Mouse (Mus musculus): Measurements from ENCODE around the gene Tgfbr3. TPM values are rescaled to one million over a fixed set of nuclear protein-coding genes. Genes with fewer than 3 reads are reported as not detected.

The Tgfbr3 gene
- polyA plus RNA-seq, 1 experiment from 2014 or later: 21.4 TPM

DNA sequence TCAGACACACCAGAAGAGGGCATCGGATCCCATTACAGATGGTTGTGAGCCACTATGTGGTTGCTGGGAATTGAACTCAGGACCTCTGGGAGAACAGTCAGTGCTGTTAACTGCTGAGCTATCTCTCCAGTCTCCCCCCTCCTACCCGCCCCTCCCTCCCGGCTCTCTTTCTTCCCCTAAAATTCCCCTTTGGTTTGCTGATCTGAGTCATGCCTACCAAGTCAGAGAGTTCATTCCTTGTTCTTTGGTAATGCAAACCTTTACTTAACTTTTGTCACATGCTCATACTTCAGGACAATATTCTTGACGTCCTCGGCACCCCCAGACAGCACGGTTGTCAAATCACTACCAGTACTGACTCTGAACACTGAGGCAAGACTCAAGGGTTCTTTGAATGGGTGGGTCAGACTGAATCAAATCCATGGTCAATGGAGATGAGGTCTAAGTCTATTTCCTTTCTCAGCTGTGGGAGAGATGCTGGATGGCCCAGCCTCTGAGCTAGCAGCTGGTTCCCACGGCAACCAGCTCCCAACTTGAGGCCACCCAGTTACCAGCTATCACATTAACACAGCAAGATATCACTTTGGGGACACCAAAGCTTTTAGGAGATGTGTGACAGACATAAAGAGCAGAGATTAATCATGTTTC lies 130.8 kb downstream of the Tgfbr3 start:
- WGBS: 84% methylated on average over 7 of the region's 7 CpGs
- ATAC-seq: no peak
- H3K4me3 ChIP-seq (ENCODE audit: low read depth, low read length): no peak overlapping the region
- no peaks in the 10 kb centered on the region for H3K36me3 ChIP-seq (ENCODE audit: insufficient read depth, low read length)
- H3K27ac ChIP-seq (ENCODE audit: low read length): no peak overlapping the region
- no peaks in the 10 kb centered on the region; the same call in 1 of the 2 replicates for H3K4me1 ChIP-seq (ENCODE audit: insufficient read depth, low read depth, low read length)
- no peak for TF ChIP-seq EP300 (IDR thresholded peaks at IDR 0.05)
- TF ChIP-seq CTCF (IDR thresholded peaks at IDR 0.05): no peak
- H3K4me2 ChIP-seq (replicated peaks; ENCODE audit: low read depth, low read length): no peak overlapping the region
- H3K27me3 ChIP-seq (replicated peaks; ENCODE audit: insufficient read depth, low read length): no peaks in the 10 kb centered on the region
- DNase-seq (ENCODE audit: low spot score): no peak
- H3K9me3 ChIP-seq (ENCODE audit: low read length): no peaks in the 10 kb centered on the region
- no peak overlapping the region for H3K9ac ChIP-seq (replicated peaks; ENCODE audit: low read depth)

DNA sequence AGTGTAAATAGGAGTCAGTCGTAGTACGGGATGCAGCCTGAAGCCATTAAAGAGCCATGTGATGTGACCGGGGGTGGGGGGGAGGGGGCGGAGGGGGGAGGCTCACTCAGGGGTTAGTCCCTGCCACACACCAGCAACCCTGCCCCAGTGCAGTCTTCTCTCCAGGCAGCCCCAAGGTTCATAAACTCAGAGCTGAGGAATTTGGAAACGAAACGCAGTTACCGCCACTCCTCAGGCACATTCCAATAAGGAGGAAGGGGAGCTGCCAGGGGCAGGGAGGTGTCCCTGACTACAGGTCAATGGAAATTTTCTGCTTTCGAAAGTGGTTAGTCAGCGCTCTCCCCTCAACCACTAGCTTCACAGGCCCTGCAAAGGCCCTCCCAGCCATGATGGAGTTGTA lies 132.0 kb downstream of the Tgfbr3 start:
- Histone ChIP-seq H3K4me2 (replicated peaks; ENCODE audit: low read depth, low read length) (no peak overlapping the region), H3K36me3 (ENCODE audit: insufficient read depth, low read length) (no peaks in the 10 kb centered on the region), H3K4me3 (ENCODE audit: low read depth, low read length) (no peak overlapping the region), H3K9ac (replicated peaks; ENCODE audit: low read depth) (no peak overlapping the region), H3K27ac (ENCODE audit: low read length) (no peak overlapping the region), H3K9me3 (ENCODE audit: low read length) (no peaks in the 10 kb centered on the region), H3K27me3 (replicated peaks; ENCODE audit: insufficient read depth, low read length) (no peaks in the 10 kb centered on the region), H3K4me1 (ENCODE audit: insufficient read depth, low read depth, low read length) (no peaks in the 10 kb centered on the region; the same call in 1 of the 2 replicates)
- TF ChIP-seq CTCF (IDR thresholded peaks at IDR 0.05): no peak
- no peak for TF ChIP-seq EP300 (IDR thresholded peaks at IDR 0.05)
- 44% methylated on average over 7 of the region's 9 CpGs for WGBS
- peak; percentile 44; the same call in 1 of the 2 replicates for ATAC-seq
- DNase-seq (ENCODE audit: low spot score): peak; percentile 63

DNA sequence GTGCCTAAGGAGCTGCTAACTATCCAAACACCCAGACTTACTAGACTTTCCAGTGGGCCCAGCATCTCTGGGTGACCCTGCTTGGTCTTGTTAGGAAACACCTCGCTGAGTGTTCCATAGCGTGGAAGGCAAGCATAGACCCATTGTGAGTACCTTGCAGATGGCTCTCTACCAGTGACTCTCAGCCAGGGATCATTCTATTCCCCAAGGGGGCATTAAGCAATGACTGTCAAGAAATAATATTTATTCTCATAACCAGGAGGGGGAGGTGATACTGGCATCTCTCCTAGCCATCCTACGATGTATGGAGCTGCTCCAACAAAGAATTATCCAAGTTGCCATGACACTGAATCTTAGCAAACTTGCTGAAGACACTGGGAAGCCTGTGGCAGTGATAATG lies 133.3 kb downstream of the Tgfbr3 start:
- Histone ChIP-seq H3K4me1 (ENCODE audit: insufficient read depth, low read depth, low read length) (no peaks in the 10 kb centered on the region; the same call in none of the 2 replicates), H3K36me3 (ENCODE audit: insufficient read depth, low read length) (no peaks in the 10 kb centered on the region), H3K27me3 (replicated peaks; ENCODE audit: insufficient read depth, low read length) (no peaks in the 10 kb centered on the region), H3K4me2 (replicated peaks; ENCODE audit: low read depth, low read length) (no peak overlapping the region), H3K4me3 (ENCODE audit: low read depth, low read length) (no peak overlapping the region), H3K27ac (ENCODE audit: low read length) (no peak overlapping the region), H3K9ac (replicated peaks; ENCODE audit: low read depth) (no peak overlapping the region), H3K9me3 (ENCODE audit: low read length) (no peaks in the 10 kb centered on the region)
- TF ChIP-seq CTCF (IDR thresholded peaks at IDR 0.05): no peak
- no peak for TF ChIP-seq EP300 (IDR thresholded peaks at IDR 0.05)
- no peak for DNase-seq (ENCODE audit: low spot score)
- WGBS: 77% methylated on average over 3 of the region's 3 CpGs
- ATAC-seq: no peak

DNA sequence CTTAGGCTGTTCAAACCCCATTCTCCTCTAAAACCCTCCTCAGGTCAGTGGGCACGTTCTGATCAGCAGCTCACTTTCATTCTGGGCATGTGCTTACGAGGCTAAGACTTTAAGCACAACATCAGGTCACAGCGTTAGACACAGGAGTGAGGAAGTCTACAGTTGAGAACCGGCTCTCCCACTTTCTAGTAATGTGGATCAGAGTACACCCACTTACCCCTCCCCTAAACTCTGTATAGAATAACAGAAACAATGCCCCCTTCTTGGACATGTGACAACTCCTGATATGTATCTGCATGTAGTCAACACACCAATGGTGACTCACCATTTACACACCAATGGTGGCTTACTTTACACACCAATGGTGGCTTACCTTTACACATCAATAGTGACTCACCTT lies 136.4 kb downstream of the Tgfbr3 start:
- no peaks in the 10 kb centered on the region for H3K9me3 ChIP-seq (ENCODE audit: low read length)
- ATAC-seq (no peak), DNase-seq (ENCODE audit: low spot score) (no peak)
- no peak for TF ChIP-seq EP300 (IDR thresholded peaks at IDR 0.05)
- no peak for TF ChIP-seq CTCF (IDR thresholded peaks at IDR 0.05)
- H3K27ac ChIP-seq (ENCODE audit: low read length): no peak overlapping the region
- no peaks in the 10 kb centered on the region for H3K27me3 ChIP-seq (replicated peaks; ENCODE audit: insufficient read depth, low read length)
- WGBS: 55% methylated on average over 4 of the region's 4 CpGs
- H3K9ac ChIP-seq (replicated peaks; ENCODE audit: low read depth): no peak overlapping the region
- no peak overlapping the region for H3K4me3 ChIP-seq (ENCODE audit: low read depth, low read length)
- H3K4me2 ChIP-seq (replicated peaks; ENCODE audit: low read depth, low read length): no peak overlapping the region
- H3K4me1 ChIP-seq (ENCODE audit: insufficient read depth, low read depth, low read length): peaks cover 3% of the 10 kb centered on the region; the same call in 1 of the 2 replicates
- H3K36me3 ChIP-seq (ENCODE audit: insufficient read depth, low read length): no peaks in the 10 kb centered on the region

DNA sequence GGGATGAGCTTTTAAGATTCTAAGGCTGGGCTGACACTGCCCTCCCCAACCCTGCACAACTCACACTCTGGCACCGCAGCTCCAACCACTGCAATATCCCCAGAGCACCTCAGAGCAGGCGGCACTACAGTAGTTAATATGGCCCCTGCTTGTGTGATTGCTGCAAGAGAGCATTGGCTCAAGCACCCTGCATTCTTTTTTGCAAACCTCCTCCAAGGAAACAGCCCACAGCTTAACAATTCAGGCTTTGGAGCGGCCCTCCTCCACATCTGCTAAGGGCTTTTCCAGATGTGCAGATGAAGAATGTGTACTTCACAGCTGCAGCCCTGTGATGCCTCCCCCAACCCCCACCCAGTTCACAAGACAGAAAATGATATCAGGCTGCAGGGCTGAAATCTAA lies 138.1 kb downstream of the Tgfbr3 start:
- Histone ChIP-seq H3K4me3 (ENCODE audit: low read depth, low read length) (no peak overlapping the region), H3K4me2 (replicated peaks; ENCODE audit: low read depth, low read length) (no peak overlapping the region), H3K36me3 (ENCODE audit: insufficient read depth, low read length) (no peaks in the 10 kb centered on the region), H3K27me3 (replicated peaks; ENCODE audit: insufficient read depth, low read length) (no peaks in the 10 kb centered on the region), H3K4me1 (ENCODE audit: insufficient read depth, low read depth, low read length) (peaks cover 3% of the 10 kb centered on the region), H3K9me3 (ENCODE audit: low read length) (no peaks in the 10 kb centered on the region), H3K27ac (ENCODE audit: low read length) (no peak overlapping the region), H3K9ac (replicated peaks; ENCODE audit: low read depth) (no peak overlapping the region)
- WGBS: 32% methylated on average over 3 of the region's 3 CpGs
- DNase-seq (ENCODE audit: low spot score): peak; percentile 42
- TF ChIP-seq CTCF (IDR thresholded peaks at IDR 0.05) (no peak), EP300 (IDR thresholded peaks at IDR 0.05) (no peak)
- ATAC-seq: no peak

DNA sequence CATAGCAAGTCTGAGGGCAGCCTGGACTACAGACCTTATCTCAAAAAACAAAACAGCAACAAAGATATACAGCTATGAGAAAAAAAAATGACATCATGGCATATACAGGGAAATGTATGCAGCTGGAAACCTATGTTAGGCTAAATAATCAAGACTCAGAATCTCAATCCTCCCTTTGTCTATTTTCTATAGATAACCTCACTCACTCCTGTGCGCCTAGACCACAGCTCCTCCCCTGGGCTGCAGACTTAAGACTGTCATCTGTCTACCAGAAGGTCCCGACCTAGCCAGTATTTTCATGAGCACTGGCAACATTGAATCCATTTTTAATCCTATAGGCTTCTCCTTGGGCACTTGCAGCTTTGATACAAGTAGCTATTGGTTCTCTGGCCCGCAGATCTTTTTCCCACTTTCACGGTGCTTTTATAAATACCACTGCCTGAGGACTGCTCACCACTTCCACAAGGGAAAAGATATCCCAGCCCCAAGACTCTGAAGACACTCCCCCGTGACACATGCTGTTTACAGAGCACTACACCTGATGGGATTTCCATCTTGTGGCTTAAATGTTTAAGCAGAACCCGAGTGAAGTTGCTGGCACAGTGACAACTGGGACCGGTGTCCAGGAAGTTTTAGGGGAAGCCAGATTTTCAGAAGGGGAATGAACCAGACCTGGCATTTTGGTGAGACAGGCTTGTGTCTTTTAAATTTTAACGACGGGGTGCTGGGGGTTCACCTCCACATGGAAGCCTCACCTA lies 138.7 kb downstream of the Tgfbr3 start:
- TF ChIP-seq CTCF (IDR thresholded peaks at IDR 0.05): no peak
- no peak for TF ChIP-seq EP300 (IDR thresholded peaks at IDR 0.05)
- H3K27me3 ChIP-seq (replicated peaks; ENCODE audit: insufficient read depth, low read length): no peaks in the 10 kb centered on the region
- no peaks in the 10 kb centered on the region for H3K36me3 ChIP-seq (ENCODE audit: insufficient read depth, low read length)
- no peak overlapping the region for H3K27ac ChIP-seq (ENCODE audit: low read length)
- no peak overlapping the region for H3K4me2 ChIP-seq (replicated peaks; ENCODE audit: low read depth, low read length)
- H3K9ac ChIP-seq (replicated peaks; ENCODE audit: low read depth): no peak overlapping the region
- no peaks in the 10 kb centered on the region for H3K9me3 ChIP-seq (ENCODE audit: low read length)
- peaks cover 3% of the 10 kb centered on the region for H3K4me1 ChIP-seq (ENCODE audit: insufficient read depth, low read depth, low read length)
- whole genome bisulfite sequencing: 33% methylated on average over 9 of the region's 9 CpGs
- H3K4me3 ChIP-seq (ENCODE audit: low read depth, low read length): no peak overlapping the region
- no peak for ATAC-seq
- DNase-seq (ENCODE audit: low spot score): peak; percentile 43
